Mouse (Mus musculus) intestine, embryonic 16.5 days (tissue): ENCODE data around the gene Bap1. TPM values are rescaled to one million over a fixed set of nuclear protein-coding genes. Genes with fewer than 3 reads are reported as not detected.

Experiments
- ATAC-seq: fragments of 200-750 bp; cut with Nextera tagmentation; 2 replicates; pipeline ENCODE4 v1.8.0; 2017; ENCODE audit warnings: moderate TSS enrichment, moderate library complexity
- H3K27ac ChIP-seq: fragments of 300-500 bp; sonication (generic); 2 replicates; pipeline ENCODE4 v1.5.1; 2014; ENCODE audit warnings: mild to moderate bottlenecking, low read length
- H3K27me3 ChIP-seq: fragments of 300-500 bp; sonication (generic); replicated peaks from 2 replicates; pipeline ENCODE4 v1.6.1; 2014; ENCODE audit warnings: low read length, control low read depth, mixed read lengths; ENCODE audit not compliant: control insufficient read depth, insufficient read depth
- H3K36me3 ChIP-seq: fragments of 300-500 bp; sonication (generic); 2 replicates; pipeline ENCODE4 v1.6.1; 2014; ENCODE audit warnings: low read length, control low read depth; ENCODE audit not compliant: control insufficient read depth, insufficient read depth
- H3K4me1 ChIP-seq: fragments of 300-500 bp; sonication (generic); 2 replicates; pipeline ENCODE4 v1.6.1; 2014; ENCODE audit warnings: low read length, control low read depth, mixed read lengths; ENCODE audit not compliant: control insufficient read depth, insufficient read depth
- H3K4me2 ChIP-seq: fragments of 300-500 bp; sonication (generic); 2 replicates; pipeline ENCODE4 v1.6.1; 2014; ENCODE audit warnings: low read depth, low read length, control low read depth
- H3K4me3 ChIP-seq: fragments of 300-500 bp; sonication (generic); 2 replicates; pipeline ENCODE4 v1.5.1; 2014; ENCODE audit warnings: mild to moderate bottlenecking, low read length
- H3K9ac ChIP-seq: fragments of 300-500 bp; sonication (generic); 2 replicates; pipeline ENCODE4 v1.6.1; 2014; ENCODE audit warnings: low read depth, low read length
- H3K9me3 ChIP-seq: fragments of 300-500 bp; sonication (generic); 2 replicates; pipeline ENCODE4 v1.6.1; 2016; ENCODE audit warnings: low read length, control low read depth; ENCODE audit not compliant: control insufficient read depth
- WGBS: fragments of 180-500 bp; shearing (Covaris S2); extraction: QIAGEN DNeasy Blood & Tissue Kit; methylation state at CpG from one replicate; pipeline ENCODE4 v1.1.7; 2014; 5-methylcytosine and 5-hydroxymethylcytosine counted together
- polyA plus RNA-seq: library from polyadenylated mRNA; unstranded; fragments of >200 nt; fragmentation: Nextera tagmentation; extraction: Ambion mirVana; gene quantifications from 2 replicates; pipeline ENCODE4 v1.2.1, GENCODE M21; 2015

The Bap1 gene
- polyA plus RNA-seq, 1 experiment from 2014 or later: 63.3 TPM

DNA sequence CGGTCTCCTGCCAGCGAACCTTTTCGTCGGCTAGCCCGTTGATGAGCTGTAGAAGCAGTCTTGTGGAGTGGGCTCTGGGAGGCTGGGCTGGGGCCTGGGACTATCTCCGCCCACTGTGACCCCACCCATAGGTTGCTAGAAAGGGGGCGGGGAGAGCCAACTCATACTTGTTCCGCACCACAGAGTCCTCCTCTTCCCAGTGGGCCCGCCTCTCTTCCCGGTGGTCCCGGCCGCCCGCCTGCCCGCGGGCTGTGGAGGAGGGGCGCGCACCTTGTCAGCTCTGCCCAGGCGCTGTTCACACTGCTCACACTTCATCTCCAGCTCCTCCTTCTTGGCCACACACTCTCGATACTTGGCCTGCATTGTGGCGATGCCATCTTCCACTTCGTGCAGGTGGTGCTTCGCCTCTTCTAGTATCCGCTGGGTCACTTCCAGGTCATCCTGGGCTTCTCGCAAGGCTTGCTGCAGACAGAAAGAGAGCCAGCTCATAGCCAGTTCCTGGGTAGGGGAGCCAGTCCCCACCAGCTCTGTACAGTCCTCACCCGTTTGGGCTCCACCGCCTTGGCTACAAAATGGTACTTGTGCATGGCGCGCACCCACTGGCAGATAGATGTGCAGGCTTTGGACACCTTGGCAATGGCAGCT, 18.3 kb downstream of the Bap1 start:
- H3K27ac ChIP-seq: no peak overlapping the region

DNA sequence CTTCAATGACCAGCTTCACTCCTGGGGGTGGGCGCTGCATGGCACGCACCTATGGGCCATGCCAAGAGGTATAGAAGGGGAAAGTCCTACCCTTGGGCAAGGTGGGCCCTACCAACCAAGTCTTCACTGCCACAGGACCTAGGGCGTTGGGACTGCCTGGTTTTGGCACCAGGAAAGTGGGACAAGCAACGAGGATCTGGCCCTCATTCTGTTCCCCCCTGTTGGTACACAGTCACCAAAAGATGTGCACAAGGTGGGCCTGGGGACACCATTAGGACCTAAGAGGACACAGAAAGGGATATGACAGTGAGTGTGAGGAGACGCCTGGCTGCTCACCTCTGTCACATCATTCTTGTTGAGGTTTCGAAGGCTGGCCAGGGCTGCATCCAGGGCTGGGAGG, 19.9 kb downstream of the Bap1 start:
- H3K27ac ChIP-seq: no peak overlapping the region
- no peaks in the 10 kb centered on the region for H3K4me1 ChIP-seq
- ATAC-seq: no peak
- no peak overlapping the region for H3K9ac ChIP-seq
- H3K4me3 ChIP-seq: no peak overlapping the region
- H3K36me3 ChIP-seq: no peaks in the 10 kb centered on the region
- no peaks in the 10 kb centered on the region for H3K27me3 ChIP-seq
- H3K9me3 ChIP-seq: no peaks in the 10 kb centered on the region
- WGBS: 89% methylated on average over 6 of the region's 6 CpGs
- H3K4me2 ChIP-seq: no peak overlapping the region

More for the DNA sequence above, 18.3 kb downstream of the Bap1 start:
- H3K36me3 ChIP-seq: no peaks in the 10 kb centered on the region
- H3K9me3 ChIP-seq: no peaks in the 10 kb centered on the region
- no peaks in the 10 kb centered on the region for H3K4me1 ChIP-seq
- WGBS: 14% methylated on average over 27 of the region's 28 CpGs
- H3K27me3 ChIP-seq: no peaks in the 10 kb centered on the region
- peak overlapping the region; percentile 64 for H3K4me2 ChIP-seq
- H3K9ac ChIP-seq: peak overlapping the region; percentile 61
- peak overlapping the region; percentile 39 for H3K4me3 ChIP-seq
- peak; percentile 87 for ATAC-seq

- WGBS: 22% methylated on average over 7 of the region's 7 CpGs
- Histone ChIP-seq H3K4me1 (no peaks in the 10 kb centered on the region), H3K9me3 (no peaks in the 10 kb centered on the region), H3K27me3 (no peaks in the 10 kb centered on the region), H3K9ac (no peak overlapping the region), H3K27ac (no peak overlapping the region), H3K4me2 (no peak overlapping the region), H3K36me3 (no peaks in the 10 kb centered on the region), H3K4me3 (no peak overlapping the region)
- ATAC-seq: peak; percentile 61; the same call in 1 of the 2 replicates
Measured at GRCm38 (mm10) chr14:31272164-31272563, 20.9 kb downstream of the Bap1 start.

DNA sequence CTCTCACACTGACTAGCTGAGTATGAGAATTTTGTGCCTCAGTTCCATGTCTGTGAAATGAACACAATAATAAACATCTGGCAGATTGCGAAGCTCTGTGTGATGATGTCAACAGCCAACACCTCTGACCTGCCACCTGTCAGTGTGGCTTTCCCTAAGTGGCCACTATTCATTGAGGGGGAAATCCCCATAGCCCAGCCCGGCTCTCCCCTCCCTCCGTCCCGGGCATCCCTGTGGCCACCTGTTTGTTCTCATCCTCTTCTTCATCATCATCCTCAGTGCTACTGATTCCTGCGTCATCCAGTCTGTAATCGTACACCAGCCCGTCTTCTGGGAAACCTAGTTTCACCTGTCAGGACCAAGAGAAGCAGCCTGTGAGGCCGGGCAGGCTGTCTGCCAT, 34.5 kb downstream of the Bap1 start:
- H3K4me3 ChIP-seq: no peak overlapping the region
- H3K27me3 ChIP-seq: no peaks in the 10 kb centered on the region
- no peaks in the 10 kb centered on the region for H3K4me1 ChIP-seq
- H3K27ac ChIP-seq: no peak overlapping the region
- H3K36me3 ChIP-seq: no peaks in the 10 kb centered on the region
- ATAC-seq: no peak
- no peaks in the 10 kb centered on the region for H3K9me3 ChIP-seq
- H3K9ac ChIP-seq: no peak overlapping the region
- WGBS: 83% methylated on average over 8 of the region's 8 CpGs
- no peak overlapping the region for H3K4me2 ChIP-seq

Other genes with a start within 250 kb of the Bap1 start
- 390 and 392 TPM in 2 replicates for gene Spcs1, start 249.8 kb upstream of the Bap1 start, polyA plus RNA-seq
- 74.1 and 79.2 TPM in 2 replicates for gene Pbrm1, start 232.3 kb upstream of the Bap1 start, polyA plus RNA-seq
- 96.5 and 107 TPM in 2 replicates for gene Gnl3, start 232.3 kb upstream of the Bap1 start, polyA plus RNA-seq
- gene Smim4, start 122.5 kb upstream of the Bap1 start, polyA plus RNA-seq: 87.6 and 92.2 TPM in 2 replicates
- 205 and 208 TPM in 2 replicates for gene Nt5dc2, start 120.4 kb upstream of the Bap1 start, polyA plus RNA-seq
- 19.0 and 24.5 TPM in 2 replicates for gene Stab1, start 82.8 kb upstream of the Bap1 start, polyA plus RNA-seq
- gene Tnnc1, start 43.1 kb upstream of the Bap1 start, polyA plus RNA-seq: 3.5 and 3.7 TPM in 2 replicates
- 217 and 228 TPM in 2 replicates for gene Nisch, start 34.5 kb upstream of the Bap1 start, polyA plus RNA-seq
- 0.51 and 0.67 TPM in 2 replicates for gene Sema3g, start 33.6 kb upstream of the Bap1 start, polyA plus RNA-seq
- gene Phf7, start 133 bp upstream of the Bap1 start, polyA plus RNA-seq: 10.5 and 10.8 TPM in 2 replicates
- gene Dnah1, start 72.4 kb downstream of the Bap1 start, polyA plus RNA-seq: 2.4 and 3.0 TPM in 2 replicates
- gene Capn7, start 85.2 kb downstream of the Bap1 start, polyA plus RNA-seq: 31.7 and 32.8 TPM in 2 replicates
- 17.1 and 17.2 TPM in 2 replicates for gene Sh3bp5, start 184.6 kb downstream of the Bap1 start, polyA plus RNA-seq
- gene Eaf1, start 242.9 kb downstream of the Bap1 start, polyA plus RNA-seq: 17.9 and 19.3 TPM in 2 replicates
- 44.6 TPM in 2 replicates for gene Mettl6, start 243.6 kb downstream of the Bap1 start, polyA plus RNA-seq